Mouse (Mus musculus) lung, adult 2 months (tissue): Measurements from ENCODE around the gene Cyp2d10. TPM values are rescaled to one million over a fixed set of nuclear protein-coding genes. Genes with fewer than 3 reads are reported as not detected.
"Not testable (repeated sequence)": the region's sequence is repeated elsewhere in the genome, so short reads cannot be mapped to it uniquely, and the experiment has no call there.

Experiments used
- DNase-seq: peaks from one replicate; pipeline ENCODE4 v3.0.0; 2022
- H3K4me1 ChIP-seq: fragments of 200-500 bp; 2 replicates; pipeline ENCODE4 v1.6.1; 2011; ENCODE audit warnings: low read length; ENCODE audit not compliant: control insufficient read depth, insufficient read depth
- H3K4me3 ChIP-seq: fragments of 200-500 bp; replicated peaks from 2 replicates; pipeline ENCODE3; 2011; ENCODE audit warnings: low read depth, mild to moderate bottlenecking, control low read depth, low read length; ENCODE audit errors: extremely low read depth
- CTCF ChIP-seq: fragments of 200-500 bp; IDR thresholded peaks from 2 replicates; pipeline ENCODE4 v1.5.1; 2011; ENCODE audit warnings: mild to moderate bottlenecking, low read length, control low read depth; ENCODE audit not compliant: insufficient read depth
- POLR2A ChIP-seq: fragments of 200-500 bp; IDR thresholded peaks from 2 replicates; pipeline ENCODE4 v1.6.1; 2011; ENCODE audit warnings: low read depth, mild to moderate bottlenecking, control low read depth, low read length, borderline replicate concordance; ENCODE audit errors: extremely low read depth
- WGBS: fragments of 180-500 bp; shearing (Covaris S2); methylation state at CpG from one replicate; pipeline ENCODE4 v1.1.7; 2018; 5-methylcytosine and 5-hydroxymethylcytosine counted together
- polyA plus RNA-seq: library from polyadenylated mRNA; depleted of rRNA; stranded (reverse); fragments of >200 nt; gene quantifications from 2 replicates; pipeline ENCODE4 v1.2.3, GENCODE M21; 2012

The Cyp2d10 gene
- polyA plus RNA-seq, 1 experiment: 0.65 TPM

DNA sequence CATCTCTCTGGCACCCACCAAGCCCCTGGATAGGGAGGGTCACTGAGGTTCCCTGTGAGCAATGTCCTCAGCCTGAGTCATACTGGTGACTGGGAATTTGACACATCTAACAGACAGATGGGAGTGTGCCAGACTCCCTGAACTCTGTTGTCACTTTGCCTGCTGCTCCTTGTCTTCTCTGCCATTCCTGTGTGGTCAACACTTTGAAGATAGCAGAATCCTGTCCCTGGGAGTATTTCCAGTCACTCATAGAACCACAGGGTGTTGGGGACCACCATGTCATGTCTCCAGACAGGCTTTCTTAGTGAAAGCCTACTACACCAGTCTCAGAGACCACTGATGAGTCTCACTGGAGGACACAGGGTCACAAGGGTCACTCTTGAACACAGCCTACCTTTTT, 4.9 kb downstream of the Cyp2d10 start:
- Histone ChIP-seq H3K4me1 (no peaks in the 10 kb centered on the region), H3K4me3 (no peak overlapping the region)
- no peak for TF ChIP-seq CTCF
- TF ChIP-seq POLR2A: no peak
- DNase-seq: no peak

DNA sequence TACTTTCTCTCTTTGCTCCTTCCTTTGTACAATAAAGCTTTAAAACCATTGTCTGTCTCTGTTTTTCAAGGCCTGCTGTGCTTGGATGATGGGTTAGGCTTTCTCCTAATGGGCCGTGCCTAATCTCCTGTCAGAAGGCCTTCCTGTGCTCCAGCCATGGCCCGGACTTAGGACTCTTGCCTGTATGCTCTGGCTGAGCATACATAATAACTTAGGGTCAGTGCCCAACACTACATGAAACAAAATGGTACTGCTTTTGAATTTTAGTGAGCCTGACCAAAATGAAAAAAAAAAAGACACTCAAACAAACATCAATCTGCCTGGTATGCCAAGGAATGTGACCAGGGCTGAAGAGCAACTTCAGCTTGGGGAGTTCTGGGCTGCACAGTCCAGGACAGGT, 5.5 kb downstream of the Cyp2d10 start:
- Histone ChIP-seq H3K4me1 (no peaks in the 10 kb centered on the region), H3K4me3 (no peak overlapping the region)
- WGBS: 74% methylated on average over 2 of the region's 2 CpGs
- no peak for DNase-seq
- TF ChIP-seq CTCF: no peak
- TF ChIP-seq POLR2A: no peak

DNA sequence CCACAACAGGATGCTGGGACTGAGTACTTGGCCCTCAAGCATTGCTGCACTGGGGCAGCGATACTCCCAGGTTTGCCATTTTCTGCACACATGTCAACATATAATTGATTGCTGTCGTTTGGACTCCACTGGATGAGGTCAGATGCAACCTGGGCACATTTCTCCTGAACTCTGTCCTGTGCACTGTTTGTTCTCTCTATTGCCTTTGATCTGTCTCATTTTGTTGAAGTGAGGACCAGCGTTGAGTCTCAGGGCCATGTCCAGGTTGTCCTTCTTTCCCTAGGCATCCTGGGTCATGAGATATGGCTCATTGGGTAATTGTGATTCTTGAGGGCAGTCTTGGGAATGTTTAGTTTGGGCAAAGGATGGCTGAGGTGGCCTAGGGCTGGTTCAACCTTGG, 11.0 kb downstream of the Cyp2d10 start:
- WGBS: 81% methylated on average over 3 of the region's 3 CpGs
- not testable (repeated sequence) for DNase-seq, H3K4me1 ChIP-seq, H3K4me3 ChIP-seq

DNA sequence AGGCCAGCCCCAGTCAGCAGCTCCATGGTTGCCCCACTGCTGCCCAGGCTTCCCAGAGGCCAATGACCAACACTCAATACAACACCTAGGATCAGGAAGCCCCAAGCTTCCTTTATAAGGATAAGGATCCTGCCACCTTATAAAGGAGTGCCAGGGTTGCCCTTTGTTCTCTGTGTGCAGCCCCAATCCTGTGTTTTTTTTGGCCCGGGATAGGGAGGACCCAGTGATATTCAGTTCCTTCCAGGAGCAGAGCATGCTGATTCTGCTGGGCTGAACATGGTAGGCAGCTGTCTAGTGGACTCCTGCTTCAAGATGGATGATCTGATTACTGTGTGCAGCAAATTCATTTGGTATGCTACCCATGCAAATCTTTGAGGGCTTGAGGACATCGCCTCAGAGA, 13.1 kb downstream of the Cyp2d10 start, which contains the start of gene Cyp2d11:
Gene Cyp2d11 (minus strand): TSS at position 101 of the 400 bp plus-strand sequence.
- WGBS: 86% methylated on average over 2 of the region's 2 CpGs

DNA sequence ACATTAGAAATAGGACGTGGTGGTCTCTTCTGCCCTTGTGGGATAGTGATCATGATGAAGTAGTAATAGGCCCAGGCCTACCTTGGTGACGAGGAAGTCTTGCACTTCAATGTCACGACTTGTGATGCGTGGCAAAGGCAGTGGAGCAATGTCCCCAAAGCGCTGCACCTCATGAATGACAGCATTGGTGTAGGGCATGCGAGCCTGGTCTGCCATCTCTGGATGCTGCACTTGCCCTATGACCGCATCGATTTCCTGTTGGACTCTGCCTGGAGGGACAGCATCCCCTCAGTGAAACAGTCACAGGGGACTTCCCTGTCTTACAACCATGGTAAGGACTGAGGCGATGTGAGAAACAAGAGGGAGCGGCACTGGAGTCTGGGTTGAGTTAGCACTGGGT, 17.1 kb downstream of the Cyp2d10 start:
- H3K4me1 ChIP-seq, DNase-seq, H3K4me3 ChIP-seq: not testable (repeated sequence)
- WGBS: 94% methylated on average over 10 of the region's 10 CpGs

More for the DNA sequence above, 13.1 kb downstream of the Cyp2d10 start, which contains the start of gene Cyp2d11:
- H3K4me3 ChIP-seq, H3K4me1 ChIP-seq, DNase-seq: not testable (repeated sequence)

DNA sequence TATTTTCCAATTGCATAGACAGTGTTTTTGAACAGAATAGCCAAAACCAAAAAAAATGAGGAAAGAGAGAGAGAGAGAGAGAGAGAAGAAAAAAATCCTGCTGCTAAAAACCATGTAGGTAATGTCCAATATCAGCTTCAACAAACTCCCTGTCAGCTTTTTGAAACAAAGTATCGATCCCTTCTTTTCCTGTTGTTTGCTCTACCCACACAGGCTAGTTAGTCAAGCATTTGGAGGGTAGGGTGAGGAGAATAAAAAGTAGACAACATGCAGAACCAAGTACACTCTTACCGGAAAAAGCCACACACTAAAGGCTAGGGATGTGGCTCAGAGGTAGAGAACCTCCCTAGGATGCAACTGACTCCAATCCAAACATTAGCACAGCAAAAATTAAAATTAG, 21.3 kb downstream of the Cyp2d10 start:
- TF ChIP-seq POLR2A: no peak
- no peak for TF ChIP-seq CTCF
- H3K4me3 ChIP-seq: no peak overlapping the region
- H3K4me1 ChIP-seq: no peaks in the 10 kb centered on the region; the same call in 1 of the 2 replicates
- WGBS: 94% methylated on average over 2 of the region's 2 CpGs
- no peak for DNase-seq

DNA sequence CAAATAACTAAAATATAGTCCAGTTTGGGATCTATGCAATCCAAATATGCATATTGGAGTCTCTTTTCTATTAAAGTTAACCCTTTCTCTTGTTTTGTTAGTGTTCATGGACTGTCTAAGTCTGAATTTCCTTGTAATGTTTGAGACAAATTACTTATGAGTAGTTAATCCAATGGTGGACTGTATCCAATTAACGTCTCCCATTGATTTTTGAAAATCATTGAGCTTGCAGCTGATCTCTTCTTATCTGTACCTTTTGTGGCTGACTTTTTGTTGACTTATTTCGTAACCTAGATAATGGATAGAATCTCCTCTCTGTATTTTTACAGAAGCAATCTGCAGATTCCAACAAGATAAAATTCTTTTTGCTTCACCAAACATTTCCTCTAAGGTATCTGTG, 24.6 kb downstream of the Cyp2d10 start:
- 88% methylated on average over 2 of the region's 2 CpGs for WGBS
- no peak for DNase-seq
- TF ChIP-seq POLR2A: no peak
- TF ChIP-seq CTCF: no peak
- H3K4me3 ChIP-seq: no peak overlapping the region
- H3K4me1 ChIP-seq: peaks cover 7% of the 10 kb centered on the region

DNA sequence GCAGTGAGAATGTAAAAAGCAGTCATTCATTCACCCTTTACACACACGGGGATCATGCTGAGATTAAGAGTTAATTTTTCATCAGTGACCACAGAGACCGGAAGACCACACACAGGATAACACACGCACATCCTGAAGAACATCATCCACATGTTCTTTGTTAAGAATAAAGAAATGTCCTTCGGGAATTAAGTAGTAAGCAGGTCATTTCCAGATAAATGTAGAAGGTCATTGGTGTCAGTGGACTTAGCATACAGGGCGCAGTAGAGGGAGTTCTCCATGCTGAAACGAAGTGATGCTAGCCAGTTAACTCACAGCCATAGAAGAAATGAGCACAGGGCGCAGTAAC, 26.3 kb downstream of the Cyp2d10 start:
- no peak for TF ChIP-seq CTCF
- no peak for TF ChIP-seq POLR2A
- peak overlapping the region; percentile 64 for H3K4me3 ChIP-seq
- DNase-seq: no peak
- WGBS: 29% methylated on average over 7 of the region's 7 CpGs
- H3K4me1 ChIP-seq: peaks cover 15% of the 10 kb centered on the region

DNA sequence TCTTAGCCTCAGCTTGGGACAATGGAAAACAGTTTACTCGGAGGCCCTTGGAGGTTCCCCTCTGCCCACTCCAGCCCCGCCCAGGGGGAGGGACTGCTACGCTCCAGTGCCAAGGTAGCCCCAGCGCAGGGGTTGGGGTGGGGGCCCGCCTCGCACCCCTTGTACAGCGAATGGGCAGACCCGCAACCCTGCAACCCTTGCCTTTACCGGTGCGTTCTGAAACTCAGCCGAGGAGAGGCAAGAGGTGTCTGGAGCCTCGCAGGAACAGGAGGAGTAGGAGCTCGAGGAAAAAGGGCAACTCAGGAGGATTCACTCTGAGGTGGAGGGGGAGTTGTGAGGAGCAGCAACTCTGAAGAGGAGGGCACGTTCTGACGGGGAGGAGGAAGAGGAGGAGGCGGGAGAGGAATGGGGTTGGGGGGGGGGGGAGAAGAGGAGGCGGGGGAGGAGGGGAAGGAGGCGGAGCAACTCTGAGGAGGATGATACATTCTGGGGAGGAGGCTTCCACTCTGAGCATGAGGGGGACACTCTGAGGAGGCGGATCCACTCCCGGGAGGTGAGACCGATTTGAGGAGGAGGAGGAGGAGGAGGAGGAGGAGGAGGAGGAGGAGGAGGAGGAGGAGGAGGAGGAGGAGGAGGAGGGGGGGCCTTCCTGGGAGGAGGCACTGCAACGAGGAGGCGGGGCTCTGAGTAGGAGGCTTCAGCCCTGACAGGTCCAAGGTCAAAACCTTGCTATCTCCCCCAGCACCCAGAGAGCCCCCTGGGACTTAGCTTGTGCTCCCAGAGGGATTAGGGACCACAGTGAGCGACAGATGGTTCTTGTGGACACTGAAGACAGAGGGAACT, 26.9 kb downstream of the Cyp2d10 start, which contains the start of gene Cyp2d22:
Gene Cyp2d22 (minus strand): TSS at position 390 of the 843 bp plus-strand sequence.
- TF ChIP-seq POLR2A (peak; percentile 71; the same call in 1 of the 2 replicates), CTCF (no peak)
- WGBS: 2% methylated on average over 18 of the region's 24 CpGs
- peak within 1 kb of the TSS; percentile 64 for H3K4me3 ChIP-seq
- peak; percentile 66 for DNase-seq
- peaks cover 15% of the 10 kb centered on the region for H3K4me1 ChIP-seq

DNA sequence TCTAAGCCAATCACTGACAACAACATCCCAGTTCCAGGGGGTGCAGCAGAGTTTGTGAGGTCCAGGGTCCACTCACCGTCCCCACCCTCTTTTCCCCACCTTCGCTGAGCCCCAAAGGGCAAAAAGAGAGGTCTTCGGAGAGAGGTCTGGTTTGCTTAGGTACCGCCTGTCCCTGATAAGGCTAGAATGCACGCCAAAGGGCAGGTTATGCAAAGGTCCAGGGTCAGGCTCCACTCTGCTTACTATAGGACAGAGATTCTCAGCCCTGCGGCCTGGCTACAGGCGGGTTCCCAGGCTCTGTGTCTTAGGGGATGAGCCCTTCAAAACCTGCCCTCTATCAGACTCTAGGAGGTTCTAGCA, 27.5 kb downstream of the Cyp2d10 start:
- 26% methylated on average over 7 of the region's 7 CpGs for WGBS
- DNase-seq: no peak
- TF ChIP-seq POLR2A (no peak), CTCF (no peak)
- H3K4me1 ChIP-seq: peaks cover 15% of the 10 kb centered on the region
- H3K4me3 ChIP-seq: peak overlapping the region; percentile 64
